Mouse (Mus musculus) embryo, embryonic 11.5 days (tissue): ENCODE measurements around the gene Mtln.

Experiments used
- DNase-seq: peaks from one replicate; pipeline ENCODE4 v3.0.0-alpha.2; 2012; ENCODE audit warnings: low read depth, low spot score

The Mtln gene

DNA sequence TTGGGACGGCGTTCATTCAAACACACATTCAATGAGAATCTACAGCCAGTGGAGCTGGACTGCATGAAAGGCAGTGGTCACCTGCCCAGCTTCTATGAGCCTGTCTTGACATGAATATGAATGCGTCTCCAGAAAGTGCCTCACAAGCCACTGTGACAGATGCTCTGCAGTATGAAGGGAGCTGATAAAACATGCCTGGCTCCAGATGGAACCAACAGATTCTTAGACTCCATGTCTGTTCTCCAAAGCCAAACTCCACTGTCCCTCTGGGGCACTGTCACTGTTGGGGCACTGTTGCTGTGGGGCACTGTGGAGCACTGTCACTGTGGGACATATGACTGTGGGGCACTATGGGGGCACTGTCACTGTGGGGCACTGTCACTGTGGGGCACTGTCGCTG, 38.2 kb downstream of the Mtln start:
- DNase-seq, result no peak

DNA sequence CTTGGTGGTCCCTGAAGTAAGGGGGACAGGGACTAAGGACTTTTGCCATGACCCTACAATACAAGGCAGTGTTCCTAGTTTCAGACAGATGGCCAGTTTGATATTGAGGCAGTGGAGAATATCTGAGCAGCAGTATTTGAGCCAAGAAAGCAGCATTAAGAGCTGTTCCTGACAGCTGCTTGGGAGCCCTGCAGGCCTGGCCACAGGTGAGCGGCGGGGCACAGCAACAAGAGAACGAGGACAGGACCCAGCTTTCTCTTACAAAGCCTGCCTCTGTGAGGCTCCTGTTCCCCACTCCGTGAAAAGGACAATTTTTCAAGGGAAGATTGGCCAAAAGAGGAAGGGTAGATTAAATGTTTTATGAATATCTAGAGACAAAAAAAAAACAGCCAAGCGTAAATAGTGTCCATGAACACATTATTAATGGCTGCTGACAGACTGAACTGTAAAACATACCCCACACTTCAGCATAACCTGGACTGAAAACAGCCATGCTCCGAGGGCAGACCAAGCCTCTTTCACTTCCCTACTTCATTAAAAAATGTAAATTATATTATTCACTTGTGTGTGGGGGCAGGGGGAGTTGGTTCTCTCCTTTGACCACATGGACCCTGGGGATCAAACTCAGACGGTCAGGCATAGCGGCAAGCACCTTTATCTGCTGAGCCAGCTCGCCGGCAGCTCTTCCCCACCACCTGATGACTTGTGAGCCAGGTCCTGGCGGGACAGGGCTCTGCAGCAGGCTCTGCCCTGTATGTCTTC, 40.3 kb downstream of the Mtln start:
- DNase-seq, result no peak

DNA sequence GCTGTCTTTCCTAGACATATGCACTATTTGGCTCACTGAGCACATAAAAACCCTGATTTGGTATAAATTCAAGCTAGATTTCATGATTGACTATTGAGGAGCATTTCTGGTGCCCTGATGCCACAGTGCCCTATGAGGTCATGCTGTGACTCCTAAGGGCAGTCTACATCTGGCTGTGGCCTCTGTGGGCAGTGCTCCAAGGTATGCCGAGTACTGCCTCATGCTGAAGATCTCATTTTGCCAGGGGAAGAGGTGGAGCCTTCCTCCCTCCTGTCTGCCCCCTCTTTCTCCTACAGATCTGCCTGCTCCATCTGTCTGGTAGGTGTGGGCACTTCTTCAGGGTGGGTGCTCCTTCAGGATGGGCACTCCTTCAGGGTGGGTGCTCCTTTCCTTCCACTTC, 42.9 kb downstream of the Mtln start:
- DNase-seq, result no peak

DNA sequence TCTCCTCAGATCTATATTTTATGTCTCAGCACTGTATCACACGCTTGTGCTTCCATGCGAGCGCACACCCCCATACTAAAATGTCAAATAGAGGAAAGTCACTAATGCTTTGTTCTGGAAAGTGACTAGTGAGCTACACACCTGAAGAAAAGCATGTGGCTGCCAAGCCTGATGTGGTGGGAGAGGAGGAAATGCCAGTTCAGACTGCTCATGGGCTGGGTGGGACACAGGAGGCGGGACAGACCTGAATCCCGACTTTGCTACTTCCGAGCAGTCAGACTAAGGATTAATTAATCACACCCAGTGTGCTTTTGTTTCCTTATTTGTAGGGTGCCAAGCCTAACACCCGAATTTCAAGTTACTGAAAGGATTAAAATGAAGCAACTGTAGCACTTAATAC, 44.0 kb downstream of the Mtln start:
- no peak for DNase-seq

DNA sequence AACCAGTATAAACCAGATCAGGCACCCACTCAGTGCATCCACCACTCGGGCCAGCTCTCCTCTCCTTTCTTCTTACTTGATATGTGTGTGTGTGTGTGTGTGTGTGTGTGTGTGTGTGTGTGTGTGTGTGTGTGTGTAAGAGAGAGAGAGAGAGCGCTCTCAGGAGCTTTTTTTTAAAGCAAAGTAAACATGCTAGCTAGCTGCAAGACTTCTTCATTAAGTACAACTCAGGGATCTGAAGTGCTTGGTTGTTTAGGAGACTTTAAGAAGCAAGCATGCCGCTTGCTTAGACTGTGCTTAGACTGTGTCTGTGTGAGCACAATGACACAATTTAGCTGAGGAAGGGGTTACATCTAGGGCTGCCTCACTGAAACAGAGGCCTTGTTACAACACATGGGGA, 49.7 kb downstream of the Mtln start:
- DNase-seq, result no peak
